Mouse (Mus musculus): ENCODE measurements around the gene Tmtc2.

Tmtc2 gene

GRCm38 (mm10) chr10:105287575-105287974, 286.7 kb downstream of the Tmtc2 start:
- no peak for DNase-seq

GRCm38 (mm10) chr10:105287064-105287463, 287.2 kb downstream of the Tmtc2 start:
- no peak for DNase-seq

GRCm38 (mm10) chr10:105286221-105286620, 288.0 kb downstream of the Tmtc2 start:
- no peak for DNase-seq

GRCm38 (mm10) chr10:105284171-105284570, 290.1 kb downstream of the Tmtc2 start:
- DNase-seq, result peak; percentile 8 to 45

GRCm38 (mm10) chr10:105280933-105281332, 293.3 kb downstream of the Tmtc2 start:
- no peak for DNase-seq

DNA sequence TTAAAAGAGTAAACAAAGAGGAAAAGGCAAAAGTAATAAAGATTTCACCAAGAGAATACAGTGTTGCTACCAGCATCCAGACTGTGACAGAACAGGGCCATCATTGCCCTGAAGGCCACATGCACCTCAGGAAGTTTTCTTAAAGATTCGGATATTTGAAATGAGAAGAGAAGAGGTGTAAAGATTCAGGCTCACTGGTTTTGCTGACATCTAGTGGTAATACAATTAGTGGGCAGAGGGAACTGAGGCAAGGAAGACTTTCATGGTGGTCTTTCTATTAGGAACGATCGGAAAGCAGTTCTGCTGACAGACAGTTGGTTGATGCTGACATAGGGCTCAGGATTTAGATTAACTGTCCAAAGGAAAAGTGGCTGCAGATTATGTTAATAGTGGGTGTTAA, 314.2 kb downstream of the Tmtc2 start:
- DNase-seq, result no peak

DNA sequence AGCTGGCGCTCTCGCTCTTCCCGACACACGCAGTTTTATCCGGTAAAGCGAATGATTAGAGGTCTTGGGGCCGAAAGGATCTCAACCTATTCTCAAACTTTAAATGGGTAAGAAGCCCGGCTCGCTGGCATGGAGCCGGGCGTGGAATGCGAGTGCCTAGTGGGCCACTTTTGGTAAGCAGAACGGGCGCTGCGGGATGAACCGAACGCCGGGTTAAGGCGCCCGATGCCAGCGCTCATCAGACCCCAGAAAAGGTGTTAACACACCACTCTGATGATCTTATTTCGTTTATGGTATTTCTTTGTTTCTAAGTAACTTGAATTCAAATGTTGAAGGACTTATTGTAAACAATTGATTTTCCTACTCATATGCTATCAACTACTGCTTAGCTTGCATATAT, 336.0 kb downstream of the Tmtc2 start:
- DNase-seq, result peak; percentile 53

GRCm38 (mm10) chr10:105232864-105233263, 341.4 kb downstream of the Tmtc2 start:
- no peak for DNase-seq

GRCm38 (mm10) chr10:105230416-105230815, 343.8 kb downstream of the Tmtc2 start:
- no peak for DNase-seq

DNA sequence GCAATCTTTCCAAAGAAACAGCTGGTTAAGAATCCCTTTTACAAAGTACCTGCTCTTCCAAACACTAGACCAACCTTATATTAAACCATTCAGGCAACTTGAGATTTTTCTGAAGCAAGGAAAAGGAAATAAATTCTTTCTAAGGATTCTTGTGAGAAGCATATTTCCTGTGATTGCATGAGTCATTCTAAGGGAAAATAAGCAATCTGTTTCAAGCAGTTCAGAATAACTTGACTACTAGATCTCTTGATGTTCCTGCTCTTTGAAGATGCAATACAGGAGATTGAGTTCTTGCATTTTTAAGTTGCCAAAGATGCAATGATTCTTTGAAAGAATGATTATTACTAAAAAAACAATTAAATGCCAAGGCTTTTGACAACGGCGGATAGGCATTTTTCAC, 345.6 kb downstream of the Tmtc2 start:
- no peak for DNase-seq

GRCm38 (mm10) chr10:105227631-105228030, 346.6 kb downstream of the Tmtc2 start:
- no peak for DNase-seq

DNA sequence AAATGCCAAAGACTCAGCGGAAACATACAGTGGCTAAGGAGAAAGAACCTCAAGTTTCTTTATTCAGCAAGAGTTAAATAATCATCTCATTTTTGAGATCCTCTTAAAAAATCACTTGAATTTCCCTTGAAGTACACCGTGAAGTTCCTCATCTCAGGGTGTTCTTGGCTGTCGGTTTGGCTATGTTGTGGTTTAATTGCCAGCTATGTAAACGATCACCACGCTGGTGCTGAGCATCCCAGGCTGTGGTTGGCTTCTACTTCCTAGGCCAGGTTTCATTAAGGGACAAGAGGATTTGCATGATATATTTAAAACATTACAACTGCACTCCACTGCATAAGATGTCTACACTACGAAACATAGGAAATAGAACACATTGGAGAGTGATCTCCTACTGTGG, 348.5 kb downstream of the Tmtc2 start:
- DNase-seq, result no peak

GRCm38 (mm10) chr10:105222904-105223303, 351.3 kb downstream of the Tmtc2 start:
- DNase-seq, result no peak

DNA sequence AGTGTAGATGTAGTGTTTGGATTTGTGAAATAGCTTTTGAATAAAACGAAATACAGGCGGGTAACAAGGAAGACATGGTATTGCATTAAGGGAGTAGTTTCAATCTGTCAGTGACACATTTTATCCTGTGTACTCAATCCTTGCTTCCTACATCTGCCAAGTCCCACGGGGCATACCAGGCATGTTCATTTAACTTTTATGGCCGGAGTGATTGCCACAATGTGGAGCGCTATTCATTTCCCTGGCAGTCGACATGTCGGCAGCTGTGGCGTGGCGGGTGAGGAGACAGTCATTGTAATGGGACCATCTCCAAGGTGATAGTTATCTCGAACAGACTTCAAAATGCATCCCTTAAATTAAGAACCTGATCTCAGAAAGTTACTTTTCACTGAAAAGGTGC, 372.8 kb downstream of the Tmtc2 start:
- DNase-seq, result no peak

- no peak for DNase-seq
These were observed 373.6 kb downstream of the Tmtc2 start for GRCm38 (mm10) chr10:105200678-105201077.

- no peak for DNase-seq
These were observed 374.2 kb downstream of the Tmtc2 start for GRCm38 (mm10) chr10:105200092-105200491.

- DNase-seq, result no peak
These were observed 374.7 kb downstream of the Tmtc2 start for GRCm38 (mm10) chr10:105199515-105199914.

DNA sequence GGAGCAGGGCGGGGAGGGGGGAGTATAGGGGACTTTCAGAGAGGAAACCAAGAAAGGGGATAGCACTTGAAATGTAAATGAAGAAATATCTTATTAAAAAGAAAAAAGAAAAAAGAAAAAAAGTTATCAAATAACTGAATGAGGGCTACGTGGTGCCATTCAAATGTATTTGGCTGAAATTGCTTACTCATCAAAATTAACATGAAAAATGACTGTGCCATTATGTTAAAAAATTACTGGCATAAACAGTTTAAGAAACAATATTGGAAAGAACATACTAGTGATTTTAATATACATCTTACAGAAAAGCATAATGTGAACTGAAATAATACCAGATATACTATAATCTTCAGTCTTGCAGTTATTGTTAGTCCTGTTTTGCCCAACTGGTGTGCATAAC, 378.9 kb downstream of the Tmtc2 start:
- DNase-seq, result no peak

DNA sequence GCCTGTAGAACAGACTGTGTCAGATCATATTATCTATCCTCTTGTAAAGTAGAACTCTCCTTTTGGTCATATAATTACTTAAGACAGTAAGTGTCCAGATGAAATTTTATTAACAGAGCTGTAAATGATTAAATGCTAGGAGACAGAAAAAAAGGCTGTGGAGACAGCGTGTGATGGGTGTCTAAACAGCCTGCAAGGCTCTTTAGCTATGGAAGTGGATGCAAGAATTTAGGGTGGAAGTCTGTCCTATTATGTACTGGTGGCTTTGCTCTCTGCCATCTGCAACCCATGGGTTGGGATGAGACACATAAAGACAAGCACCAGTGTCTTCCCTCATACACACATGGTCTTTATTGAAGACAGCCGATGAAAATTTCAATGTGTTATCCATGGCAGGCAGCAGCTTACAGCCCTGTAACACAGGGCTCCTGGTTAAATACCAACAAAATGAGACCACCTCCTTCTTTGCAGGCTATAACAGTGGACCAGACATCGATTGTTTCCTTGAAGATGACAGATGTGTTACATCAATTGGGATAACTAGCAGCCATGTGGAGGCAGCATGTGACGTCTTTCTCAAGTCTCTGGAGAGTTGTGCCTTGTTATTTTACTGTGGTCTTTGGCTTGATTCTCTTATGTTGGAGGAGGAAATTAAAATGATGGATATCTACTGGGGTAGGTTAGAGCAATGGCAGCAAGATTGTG, 380.3 kb downstream of the Tmtc2 start:
- DNase-seq, result no peak

GRCm38 (mm10) chr10:105192071-105192470, 382.2 kb downstream of the Tmtc2 start:
- DNase-seq, result no peak

DNA sequence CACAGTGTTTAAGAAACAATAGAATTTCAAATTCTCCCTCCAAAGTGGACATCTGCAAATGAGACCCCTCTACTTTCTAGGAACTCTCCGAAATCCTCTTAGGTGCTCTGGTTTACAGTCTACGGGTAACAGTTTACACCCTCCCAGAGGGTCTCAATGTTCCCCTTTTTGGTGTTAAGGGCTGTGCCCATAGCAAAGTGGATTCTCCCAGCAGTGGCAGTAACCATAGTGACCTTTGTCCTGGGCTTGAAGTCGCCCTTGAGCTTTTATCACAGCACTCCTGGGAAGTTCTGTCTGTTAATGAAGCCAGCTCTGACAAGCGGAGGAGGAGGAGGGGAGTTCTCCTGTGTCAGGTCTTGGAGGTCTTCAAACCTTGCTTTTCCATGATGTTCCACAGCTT, 384.5 kb downstream of the Tmtc2 start:
- DNase-seq, result no peak

DNA sequence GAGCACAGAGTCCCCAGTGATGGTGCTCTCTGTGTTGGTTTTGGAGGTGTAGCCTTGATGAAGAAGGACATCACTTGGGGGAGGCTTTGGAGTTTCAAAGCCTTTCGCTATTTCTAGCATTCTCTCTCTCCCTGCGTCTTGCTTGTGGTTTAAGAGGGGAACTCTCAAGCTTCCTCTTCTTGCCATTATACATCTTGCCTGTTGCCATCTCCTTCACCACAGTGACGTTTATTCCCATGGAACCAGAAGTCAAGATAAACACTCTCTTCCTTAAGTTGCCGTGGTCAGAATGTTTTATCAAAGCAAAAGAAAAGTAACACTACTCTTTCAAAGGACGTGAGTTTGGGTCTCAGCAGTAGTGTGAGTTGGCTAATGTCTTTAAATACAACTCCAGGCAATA, 387.6 kb downstream of the Tmtc2 start:
- DNase-seq, result no peak

GRCm38 (mm10) chr10:105168443-105169102, 405.7 kb downstream of the Tmtc2 start:
- no peak for DNase-seq

DNA sequence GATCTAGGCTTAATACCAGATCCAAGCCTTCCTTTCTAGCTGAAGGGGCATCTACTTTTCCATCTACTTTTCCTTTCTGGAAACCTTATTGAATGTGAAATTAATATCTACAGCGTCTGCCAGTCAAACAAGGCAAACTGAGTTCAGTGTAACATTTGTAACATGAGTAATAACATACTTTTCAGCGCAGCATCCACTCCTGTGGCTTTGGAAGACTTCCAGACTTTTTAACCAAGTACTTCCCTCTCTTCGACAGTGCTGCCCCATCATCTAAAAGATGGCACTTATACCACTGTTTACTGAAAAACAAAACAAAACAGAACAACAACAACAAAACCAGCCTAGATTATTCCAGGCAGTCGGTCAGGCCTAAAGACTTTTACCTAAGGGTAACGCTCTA, 409.0 kb downstream of the Tmtc2 start:
- DNase-seq, result no peak

DNA sequence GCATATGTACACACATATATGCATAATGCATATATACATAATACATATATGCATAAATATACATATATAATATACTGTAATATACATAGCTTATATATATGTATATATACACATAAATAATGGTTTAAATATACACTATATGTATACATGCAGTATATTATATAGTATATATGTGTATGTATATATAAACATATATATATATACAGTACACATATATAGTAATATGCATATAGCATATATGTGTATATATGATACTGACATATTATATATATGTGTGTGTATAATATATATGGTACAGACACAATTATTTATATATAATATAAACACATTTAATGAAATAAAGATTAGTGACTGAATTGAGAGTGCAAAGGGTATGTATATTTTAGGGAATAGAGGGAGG, 420.5 kb downstream of the Tmtc2 start:
- DNase-seq, result no peak
